Mouse (Mus musculus): ENCODE measurements around the gene Depdc7.

DNA sequence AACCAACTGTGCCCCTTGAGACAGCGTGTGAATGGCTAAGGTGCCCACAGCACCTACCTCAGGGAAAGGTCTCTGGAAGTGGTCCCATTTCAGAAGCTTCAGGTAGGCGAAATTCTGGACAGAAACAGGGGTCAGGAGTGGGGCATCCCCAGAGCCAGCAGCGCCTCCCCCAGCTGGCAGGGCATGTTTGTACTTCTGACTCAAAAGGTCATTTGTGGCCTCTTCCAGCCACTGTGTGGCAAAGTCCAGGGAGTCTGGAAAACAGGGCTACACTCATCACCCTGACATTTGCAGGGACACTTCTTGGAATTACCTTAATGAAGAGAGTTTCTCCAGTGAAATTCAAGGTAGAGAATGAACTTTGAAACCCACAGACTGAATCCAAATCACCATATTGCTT is 54.4 kb downstream of the Depdc7 start:
- TF ChIP-seq POLR2A (IDR thresholded peaks at IDR 0.05; ENCODE audit: borderline replicate concordance, control insufficient read depth, low read depth, low read length) = no peak
- no peak for TF ChIP-seq CTCF (IDR thresholded peaks at IDR 0.05; ENCODE audit: control insufficient read depth, insufficient read depth, low read length)
